Mouse (Mus musculus) megakaryocyte, embryonic 14.5 days (primary cell): ENCODE data around the gene Foxi1.

Experiments
- FLI1 ChIP-seq: IDR thresholded peaks from 2 replicates; pipeline ENCODE4 v1.6.1; 2012; ENCODE audit warnings: low read length, inconsistent platforms, mixed read lengths
- GATA1 ChIP-seq: IDR thresholded peaks from 3 replicates; pipeline ENCODE4 v1.6.1; 2012; ENCODE audit warnings: mixed read lengths, low read length, inconsistent platforms, borderline replicate concordance

DNA sequence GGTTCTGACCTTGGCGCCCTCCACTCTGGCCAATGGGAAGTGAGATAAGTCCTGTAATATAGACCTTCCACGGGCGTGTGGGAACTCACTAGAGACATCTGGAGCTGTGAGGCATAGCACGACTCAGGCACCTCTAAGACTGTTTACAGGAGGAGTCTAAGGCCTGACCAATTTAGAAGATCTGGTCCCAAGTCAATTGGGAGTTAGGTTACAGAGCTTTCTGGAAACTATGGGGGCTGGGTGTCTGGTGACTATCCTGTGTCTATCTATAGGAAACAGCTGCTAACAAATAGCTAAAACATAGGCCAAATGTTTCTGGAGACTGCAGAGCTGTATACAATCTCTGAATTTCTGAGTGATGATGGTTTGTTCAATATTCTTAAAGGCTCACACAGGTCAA is 41.5 kb downstream of the Foxi1 start:
- TF ChIP-seq FLI1 (no peak), GATA1 (no peak)
